Mouse (Mus musculus) cerebellum, adult 2 months (tissue): ENCODE data around the gene Ssr2.

Experiments
- CTCF ChIP-seq: fragments of 200-500 bp; IDR thresholded peaks from 2 replicates; pipeline ENCODE4 v1.5.1; 2011; ENCODE audit warnings: low read depth, mild to moderate bottlenecking, control low read depth, low read length, moderate library complexity, borderline replicate concordance; ENCODE audit not compliant: insufficient read depth
- POLR2A ChIP-seq: fragments of 200-500 bp; IDR thresholded peaks from 2 replicates; pipeline ENCODE4 v1.6.1; 2011; ENCODE audit warnings: low read length, control low read depth, borderline replicate concordance; ENCODE audit not compliant: insufficient read depth

- no peak for TF ChIP-seq CTCF
- TF ChIP-seq POLR2A = peak; percentile 96
These were observed 22.8 kb upstream of the Ssr2 start, which contains the start of gene Lamtor2 for GRCm38 (mm10) chr3:88552676-88553524.
